Mouse (Mus musculus): ENCODE measurements around the gene Spata18.
A peak's percentile ranks its signal among the peaks of the same experiment; 100 is the strongest.

Gene Spata18

DNA sequence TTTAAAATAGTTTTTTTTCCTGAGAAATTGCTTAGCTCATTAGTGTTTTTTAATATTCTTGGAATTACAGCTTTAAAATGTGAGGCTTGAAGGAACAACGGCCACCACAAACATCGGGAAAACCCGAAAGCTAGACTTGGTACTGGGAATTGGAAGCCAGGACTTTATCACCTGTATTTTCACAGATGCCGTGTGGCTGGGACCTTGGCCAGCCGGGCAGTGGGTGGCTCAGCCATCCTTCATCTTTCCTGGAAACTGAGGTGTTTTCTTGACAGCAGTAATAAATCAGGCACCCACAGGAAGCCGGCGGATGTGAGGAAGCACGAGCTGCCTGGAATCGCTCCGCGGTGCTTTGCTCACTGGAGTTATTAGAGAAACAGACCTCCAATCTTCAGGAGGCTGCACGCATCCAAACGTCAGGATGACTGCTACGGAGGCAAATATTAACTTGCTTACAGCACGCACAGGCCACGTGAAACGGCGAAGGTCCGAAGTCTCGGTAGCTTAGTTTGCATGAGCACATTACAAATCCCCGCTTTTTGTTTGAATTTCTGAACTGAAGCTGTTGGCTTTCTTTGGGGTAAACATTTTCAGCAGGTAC lies 70.6 kb downstream of the Spata18 start:
- DNase-seq, result no peak

- no peak for DNase-seq
Measured at GRCm38 (mm10) chr5:73725981-73726380, 74.8 kb downstream of the Spata18 start.

DNA sequence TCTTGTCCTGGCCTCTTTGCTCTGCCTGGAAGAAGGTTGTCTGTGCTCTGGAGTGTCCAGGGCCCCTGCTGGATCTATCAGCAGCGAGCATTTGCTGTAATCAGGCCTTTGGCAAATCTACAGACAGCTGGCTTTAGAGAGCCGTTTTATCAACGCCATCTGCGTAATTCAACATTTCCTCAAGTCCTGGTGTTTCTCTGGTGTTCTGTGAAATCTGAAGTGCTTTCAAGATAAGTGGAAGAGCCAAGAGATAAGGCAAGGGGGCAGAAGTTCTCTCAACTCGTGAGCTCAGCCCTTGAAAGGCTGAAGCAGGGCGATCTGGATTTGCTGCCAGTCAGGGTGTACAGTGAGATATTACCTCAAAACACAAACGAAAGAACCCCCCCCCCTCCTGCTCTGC lies 77.5 kb downstream of the Spata18 start:
- DNase-seq, result peak in 1 of 2 experiments; percentile 13

All from lung, adult 18-20 months (tissue).